Mouse (Mus musculus) megakaryocyte, embryonic 14.5 days (primary cell): ENCODE results near the gene Ceacam15.

Source experiments
- FLI1 ChIP-seq: IDR thresholded peaks from 2 replicates; pipeline ENCODE4 v1.6.1; 2012; ENCODE audit warnings: low read length, inconsistent platforms, mixed read lengths
- GATA1 ChIP-seq: IDR thresholded peaks from 3 replicates; pipeline ENCODE4 v1.6.1; 2012; ENCODE audit warnings: mixed read lengths, low read length, inconsistent platforms, borderline replicate concordance

GRCm38 (mm10) chr7:16710604-16711003, 35.1 kb upstream of the Ceacam15 start:
- TF ChIP-seq GATA1 (no peak), FLI1 (no peak)
